Mouse (Mus musculus): ENCODE measurements around the gene Lrsam1.

Gene Lrsam1

GRCm38 (mm10) chr2:32968024-32968614 is 6.7 kb upstream of the Lrsam1 start:
- in situ Hi-C loops (cut with MboI, MseI), result loop anchor here (10.0 kb wide), 3 partner anchors 833 to 1997 kb away; partner anchors contain the start of genes Hspa5 (in 1 of the 2) and Traf1 (in 1 of the 2)

DNA sequence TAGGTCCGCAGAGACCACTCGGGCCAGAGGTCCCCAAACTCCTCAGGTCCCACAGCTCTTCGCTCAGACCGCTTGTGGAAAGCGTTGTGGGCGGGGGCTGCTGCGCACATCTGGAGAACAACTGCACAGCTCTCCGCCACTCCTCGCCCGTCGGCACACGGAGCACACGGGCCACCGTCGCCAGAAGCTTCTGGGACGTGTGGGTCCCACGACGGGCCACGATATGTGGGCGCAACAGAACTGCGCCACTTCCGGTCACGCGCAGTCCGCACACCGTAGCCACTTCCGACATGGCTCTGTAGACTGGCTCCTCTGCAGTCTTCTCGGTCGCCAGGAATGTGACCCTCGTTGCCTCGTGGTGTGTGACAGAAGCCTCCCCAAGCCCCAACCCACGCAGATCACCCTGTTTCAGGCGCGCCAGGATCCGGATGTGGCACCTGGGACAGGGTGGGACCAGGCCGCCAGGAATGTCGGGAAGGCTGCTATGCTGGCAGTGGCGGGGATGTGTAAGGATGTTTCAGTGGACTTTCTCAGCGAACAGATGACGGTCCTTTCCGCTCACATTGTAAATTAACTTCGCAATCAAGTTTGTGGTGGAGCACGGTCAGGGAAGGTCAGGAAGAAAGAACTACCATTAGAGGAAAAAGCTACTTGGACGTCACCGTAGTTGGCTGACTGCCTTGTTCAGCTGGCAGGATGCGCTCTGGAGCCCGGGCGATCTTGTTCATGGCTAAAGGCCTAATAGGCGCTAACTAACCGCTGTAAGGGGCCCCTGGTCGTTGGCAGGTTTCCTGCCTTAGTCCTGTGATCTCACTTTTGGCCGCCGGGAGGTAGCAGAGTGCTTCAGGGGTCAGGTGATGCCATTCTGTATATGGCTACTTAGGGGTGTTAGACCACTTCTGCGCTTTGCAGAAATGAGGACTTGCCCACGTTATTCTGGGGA is 5.5 kb upstream of the Lrsam1 start:
- in situ Hi-C loops (cut with MboI, MseI), result loop anchor here (10.0 kb wide), 3 partner anchors 832 to 1998 kb away; partner anchors contain the start of genes Hspa5 (in 1 of the 2) and Traf1 (in 1 of the 2)

GRCm38 (mm10) chr2:32966184-32966688 is 4.8 kb upstream of the Lrsam1 start:
- in situ Hi-C loops (cut with MboI, MseI), result loop anchor here (10.0 kb wide), 3 partner anchors 831 to 1999 kb away; partner anchors contain the start of genes Hspa5 (in 1 of the 2) and Traf1 (in 1 of the 2)

GRCm38 (mm10) chr2:32965511-32966183 is 4.2 kb upstream of the Lrsam1 start:
- in situ Hi-C loops (cut with MboI, MseI), result loop anchor here (10.0 kb wide), 3 partner anchors 831 to 1999 kb away; partner anchors contain the start of genes Hspa5 (in 1 of the 2) and Traf1 (in 1 of the 2)

DNA sequence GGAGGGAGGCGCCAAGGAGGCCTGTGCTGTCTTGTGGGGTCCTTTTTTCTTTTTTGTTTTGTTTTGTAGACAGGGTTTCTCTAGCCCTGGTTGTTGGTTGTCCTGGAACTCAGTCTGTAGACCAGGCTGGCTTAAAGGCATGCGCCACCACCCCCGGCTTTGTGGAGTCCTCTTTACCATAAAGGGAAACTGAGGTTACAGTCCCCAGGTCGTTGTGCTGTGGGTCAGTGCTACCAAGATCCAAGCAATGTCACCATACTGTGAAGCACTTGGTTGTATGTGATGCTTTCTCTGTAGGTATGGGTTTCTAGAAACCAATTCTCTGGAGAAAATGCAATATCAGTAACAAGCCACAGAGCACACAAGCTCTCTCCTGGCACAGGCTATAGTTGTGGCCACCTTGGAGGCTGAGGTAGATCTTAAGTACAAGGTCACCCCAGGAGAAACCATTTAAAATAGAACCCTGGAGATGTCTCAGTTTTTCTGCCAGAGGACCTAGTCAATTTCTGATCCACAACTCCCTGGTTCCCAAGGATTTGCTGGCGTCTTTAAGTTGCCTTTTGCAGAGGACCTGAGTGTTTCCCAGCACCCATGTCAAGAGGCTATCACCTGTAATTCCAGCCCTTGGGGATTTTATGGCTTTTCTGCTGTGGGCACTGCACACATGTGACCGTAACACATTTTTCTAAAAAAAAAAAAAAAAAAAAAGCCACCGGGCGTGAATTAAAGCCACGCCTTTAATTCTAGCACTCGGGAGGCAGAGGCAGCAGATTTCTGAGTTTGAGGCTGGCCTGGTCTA is 3.4 kb upstream of the Lrsam1 start:
- in situ Hi-C loops (cut with MboI, MseI), result loop anchor here (10.0 kb wide), 3 partner anchors 830 to 2000 kb away; partner anchors contain the start of genes Hspa5 (in 1 of the 2) and Traf1 (in 1 of the 2)

- in situ Hi-C loops (cut with MboI, MseI), result loop anchor here (10.0 kb wide), 3 partner anchors 829 to 2001 kb away; partner anchors contain the start of genes Hspa5 (in 1 of the 2) and Traf1 (in 1 of the 2)
Measured at GRCm38 (mm10) chr2:32963981-32964380, 2.6 kb upstream of the Lrsam1 start.

GRCm38 (mm10) chr2:32963544-32963943 is 2.1 kb upstream of the Lrsam1 start:
- in situ Hi-C loops (cut with MboI, MseI), result loop anchor here (10.0 kb wide), 3 partner anchors 829 to 2001 kb away; partner anchors contain the start of genes Hspa5 (in 1 of the 2) and Traf1 (in 1 of the 2)

DNA sequence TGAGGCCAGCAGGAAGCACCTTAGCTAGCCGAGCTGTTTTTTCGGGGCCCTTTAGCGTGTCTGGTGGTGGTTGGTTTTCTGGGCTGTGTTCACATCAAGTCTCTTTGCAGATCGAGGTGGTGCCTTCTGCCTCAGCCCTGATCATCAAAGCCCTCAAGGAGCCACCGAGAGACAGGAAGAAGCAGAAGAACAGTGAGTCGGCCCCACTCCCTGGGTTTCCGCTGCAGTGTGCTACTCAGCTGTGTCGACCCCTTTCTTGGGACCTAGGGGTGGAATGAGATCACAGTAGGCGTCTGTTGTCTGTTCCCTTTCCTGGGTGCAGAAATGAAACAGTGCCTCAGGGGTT is 1.4 kb upstream of the Lrsam1 start:
- in situ Hi-C loops (cut with MboI, MseI), result loop anchor here (10.0 kb wide), 3 partner anchors 828 to 2002 kb away; partner anchors contain the start of genes Hspa5 (in 1 of the 2) and Traf1 (in 1 of the 2)

- in situ Hi-C loops (cut with MboI, MseI), result loop anchor here (10.0 kb wide), 3 partner anchors 827 to 2003 kb away; partner anchors contain the start of genes Hspa5 (in 1 of the 2) and Traf1 (in 1 of the 2)
Measured at GRCm38 (mm10) chr2:32962062-32962874, 854 bp upstream of the Lrsam1 start.

GRCm38 (mm10) chr2:32960273-32960672 is 1.1 kb downstream of the Lrsam1 start:
- in situ Hi-C loops (cut with MboI, MseI), result loop anchor here (10.0 kb wide), 3 partner anchors 825 to 2005 kb away; partner anchors contain the start of genes Hspa5 (in 1 of the 2) and Traf1 (in 1 of the 2)

GRCm38 (mm10) chr2:32957344-32957743 is 4.1 kb downstream of the Lrsam1 start:
- in situ Hi-C loops (cut with MboI, MseI), result no loop called here

GRCm38 (mm10) chr2:32954581-32954980 is 6.8 kb downstream of the Lrsam1 start:
- in situ Hi-C loops (cut with MboI, MseI), result no loop called here

DNA sequence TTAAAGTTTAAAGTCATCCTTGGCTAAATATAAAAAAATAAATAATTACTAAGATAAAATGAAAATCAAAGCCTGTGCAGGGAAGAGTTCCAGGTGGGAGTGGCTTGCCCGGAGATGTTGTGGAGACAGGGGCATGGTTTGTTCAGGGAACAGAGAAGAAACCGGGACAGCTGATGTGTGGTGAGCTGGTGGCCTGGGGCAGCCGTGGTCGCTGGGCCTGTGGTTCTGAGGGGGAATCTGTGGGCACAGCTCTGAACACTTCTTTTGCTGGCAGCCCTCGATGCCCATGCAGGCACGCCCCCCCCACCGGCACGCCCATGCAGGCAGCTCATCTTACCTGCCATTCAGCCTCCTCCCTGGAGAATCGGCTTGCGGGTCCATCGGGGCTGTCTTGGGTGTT is 14.0 kb downstream of the Lrsam1 start:
- in situ Hi-C loops (cut with MboI, MseI), result no loop called here

DNA sequence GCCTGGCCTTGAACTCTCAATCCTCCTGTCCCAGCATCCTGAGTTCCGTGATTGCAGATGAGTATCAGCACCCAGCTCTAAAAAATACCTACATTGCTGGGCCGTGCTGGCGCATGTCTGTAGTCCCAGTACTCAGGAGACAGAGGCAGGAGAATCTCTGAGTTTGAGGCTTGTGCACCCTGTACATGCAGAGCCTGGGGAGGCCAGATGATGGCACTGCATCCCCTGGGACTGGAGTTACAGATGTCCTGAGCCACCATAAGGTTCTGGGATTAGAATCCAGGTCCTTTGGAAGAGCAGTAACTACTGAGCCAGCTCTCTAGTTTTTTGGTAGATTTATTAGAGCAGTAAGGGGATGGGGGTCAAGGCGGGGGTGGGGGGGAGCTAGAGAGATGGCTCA is 20.9 kb downstream of the Lrsam1 start:
- in situ Hi-C loops (cut with MboI, MseI), result no loop called here

- in situ Hi-C loops (cut with MboI, MseI), result no loop called here
Measured at GRCm38 (mm10) chr2:32939418-32939817, 22.0 kb downstream of the Lrsam1 start.

DNA sequence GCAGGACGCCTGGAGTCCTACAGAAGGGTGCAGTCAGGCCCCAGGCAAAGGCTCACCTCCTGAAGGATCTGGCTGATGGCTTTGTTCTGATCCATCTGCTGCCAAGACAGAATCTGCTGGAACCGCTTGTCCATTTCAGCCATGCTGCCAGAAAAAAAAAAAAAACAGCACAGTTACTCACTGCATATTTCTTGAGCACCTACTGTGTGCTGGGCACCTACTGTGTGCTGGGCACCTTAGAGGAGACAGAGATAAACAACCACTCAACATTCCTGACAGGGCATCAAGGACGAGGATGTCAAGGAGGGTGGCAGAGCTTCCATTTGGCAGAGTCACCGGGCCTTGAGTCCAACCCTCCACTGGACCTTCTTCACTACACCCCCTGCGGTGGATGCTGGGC is 22.7 kb downstream of the Lrsam1 start:
- in situ Hi-C loops (cut with MboI, MseI), result no loop called here

DNA sequence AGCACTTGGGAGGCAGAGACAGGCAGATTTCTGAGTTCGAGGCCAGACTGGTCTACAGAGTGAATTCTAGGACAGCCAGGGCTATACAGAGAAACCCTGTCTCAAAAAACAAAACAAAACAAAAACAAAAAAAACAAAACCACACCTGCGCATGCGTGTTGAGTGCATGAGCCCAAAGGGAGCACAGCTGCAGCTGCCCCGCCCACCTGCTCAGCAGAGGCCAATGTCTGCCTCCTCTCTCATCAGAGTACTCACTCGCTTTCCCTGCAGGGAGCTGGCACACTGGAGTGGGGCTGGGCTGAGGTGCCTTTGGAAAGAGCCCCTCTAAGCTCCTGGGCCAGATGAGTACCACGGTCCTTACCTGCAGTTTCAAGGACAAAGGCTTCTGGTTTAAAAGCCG is 29.7 kb downstream of the Lrsam1 start:
- in situ Hi-C loops (cut with MboI, MseI), result no loop called here

GRCm38 (mm10) chr2:32928947-32929829 is 32.2 kb downstream of the Lrsam1 start:
- in situ Hi-C loops (cut with MboI, MseI), result loop anchor here (10.0 kb wide), 1 partner anchor 64 kb away; no protein-coding TSS in a partner anchor

All from T-helper 17 cell (primary cell).